Mouse (Mus musculus) forebrain, embryonic 11.5 days (tissue): Measurements from ENCODE around the gene Snph. TPM values are rescaled to one million over a fixed set of nuclear protein-coding genes. Genes with fewer than 3 reads are reported as not detected.

Experiments
- ATAC-seq: fragments of 200-750 bp; cut with Nextera tagmentation; replicated peaks from 2 replicates; pipeline ENCODE4 v1.8.0; 2017; ENCODE audit warnings: moderate TSS enrichment; ENCODE audit not compliant: low FRiP score
- DNase-seq: peaks from one replicate; pipeline ENCODE4 v3.0.0-alpha.2; 2017; ENCODE audit warnings: low spot score
- H3K27ac ChIP-seq: fragments of 300-500 bp; sonication (generic); 2 replicates; pipeline ENCODE4 v1.5.1; 2014; ENCODE audit warnings: low read depth, low read length
- H3K27me3 ChIP-seq: fragments of 300-500 bp; sonication (generic); 2 replicates; pipeline ENCODE4 v1.6.1; 2014; ENCODE audit warnings: mild to moderate bottlenecking, low read length, mixed read lengths; ENCODE audit not compliant: control insufficient read depth, insufficient read depth
- H3K36me3 ChIP-seq: fragments of 300-500 bp; sonication (generic); 2 replicates; pipeline ENCODE4 v1.6.1; 2014; ENCODE audit warnings: mild to moderate bottlenecking, low read length, moderate library complexity, mixed read lengths; ENCODE audit not compliant: control insufficient read depth, insufficient read depth
- H3K4me1 ChIP-seq: fragments of 300-500 bp; sonication (generic); replicated peaks from 2 replicates; pipeline ENCODE4 v1.6.1; 2014; ENCODE audit warnings: low read length, mixed read lengths; ENCODE audit not compliant: control insufficient read depth, insufficient read depth
- H3K4me2 ChIP-seq: fragments of 300-500 bp; sonication (generic); 2 replicates; pipeline ENCODE4 v1.6.1; 2014; ENCODE audit warnings: low read depth, mild to moderate bottlenecking, low read length, moderate library complexity, mixed read lengths; ENCODE audit not compliant: severe bottlenecking
- H3K4me3 ChIP-seq: fragments of 300-500 bp; sonication (generic); 2 replicates; pipeline ENCODE4 v1.5.1; 2014; ENCODE audit warnings: low read depth, low read length
- H3K9ac ChIP-seq: fragments of 300-500 bp; sonication (generic); 2 replicates; pipeline ENCODE4 v1.6.1; 2014; ENCODE audit warnings: low read length
- H3K9me3 ChIP-seq: fragments of 300-500 bp; sonication (generic); 2 replicates; pipeline ENCODE4 v1.6.1; 2016; ENCODE audit warnings: low read length, mixed read lengths; ENCODE audit not compliant: control insufficient read depth
- WGBS: fragments of 180-500 bp; shearing (Covaris S2); extraction: QIAGEN DNeasy Blood & Tissue Kit; methylation state at CpG from one replicate; pipeline ENCODE4 v1.1.7; 2014; 5-methylcytosine and 5-hydroxymethylcytosine counted together
- polyA plus RNA-seq: library from polyadenylated mRNA; unstranded; fragments of >200 nt; fragmentation: Nextera tagmentation; extraction: Ambion mirVana; gene quantifications from 2 replicates; pipeline ENCODE4 v1.2.1, GENCODE M21; 2014

Gene Snph
- polyA plus RNA-seq, 1 experiment from 2014 or later = 2.4 TPM

DNA sequence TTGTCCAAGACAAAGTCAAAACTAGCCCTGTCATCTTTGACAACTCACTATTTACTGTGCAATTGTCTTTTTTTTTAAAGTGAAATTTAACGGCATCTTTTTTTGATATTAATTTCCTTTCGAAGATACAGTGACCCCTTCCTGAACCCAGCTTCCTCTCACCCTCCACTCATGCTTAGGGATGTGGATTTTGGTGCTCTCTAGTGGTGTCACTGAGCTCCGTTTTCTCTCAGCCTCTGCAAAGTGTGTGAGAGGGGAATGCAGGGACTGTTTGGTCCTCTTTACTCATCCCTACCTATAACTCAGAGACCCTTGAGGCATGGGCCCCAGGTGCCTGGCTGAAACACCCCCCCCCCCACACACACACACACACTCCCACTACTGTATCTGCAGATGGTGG lies 46.5 kb downstream of the Snph start:
- Histone ChIP-seq H3K27ac (no peak overlapping the region), H3K9ac (no peak overlapping the region), H3K4me3 (no peak overlapping the region), H3K9me3 (no peaks in the 10 kb centered on the region), H3K27me3 (no peaks in the 10 kb centered on the region), H3K4me2 (no peak overlapping the region), H3K4me1 (no peaks in the 10 kb centered on the region), H3K36me3 (no peaks in the 10 kb centered on the region)
- WGBS = 74% methylated on average over 3 of the region's 3 CpGs
- ATAC-seq (peak; percentile 35; the same call in 1 of the 2 replicates), DNase-seq (no peak)

DNA sequence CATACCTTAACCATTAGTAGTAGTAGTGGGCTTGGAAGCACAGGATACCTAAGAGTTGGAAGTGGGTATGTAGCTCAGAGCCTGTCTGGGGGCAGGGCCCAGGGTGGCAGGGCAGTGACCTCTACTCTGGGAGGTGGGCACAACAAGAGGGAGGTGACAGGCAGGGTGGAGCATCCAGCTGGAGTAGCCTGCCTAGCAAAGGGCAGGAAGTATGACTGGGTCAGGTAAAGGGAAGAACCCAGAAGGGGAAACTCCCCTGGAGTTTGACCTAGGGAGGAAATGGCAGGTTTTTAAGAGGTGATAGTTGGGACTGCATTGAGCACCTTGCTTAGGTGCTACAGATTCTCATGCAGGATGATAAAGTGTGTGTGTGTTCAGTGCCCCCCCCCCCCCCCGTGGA lies 51.4 kb downstream of the Snph start:
- H3K4me1 ChIP-seq = no peaks in the 10 kb centered on the region
- WGBS = 31% methylated on average over 1 of the region's 1 CpGs
- no peak overlapping the region for H3K27ac ChIP-seq
- no peaks in the 10 kb centered on the region for H3K27me3 ChIP-seq
- DNase-seq (no peak), ATAC-seq (no peak)
- no peak overlapping the region for H3K4me2 ChIP-seq
- no peaks in the 10 kb centered on the region for H3K36me3 ChIP-seq
- no peak overlapping the region for H3K4me3 ChIP-seq
- H3K9me3 ChIP-seq = no peaks in the 10 kb centered on the region
- no peak overlapping the region for H3K9ac ChIP-seq

DNA sequence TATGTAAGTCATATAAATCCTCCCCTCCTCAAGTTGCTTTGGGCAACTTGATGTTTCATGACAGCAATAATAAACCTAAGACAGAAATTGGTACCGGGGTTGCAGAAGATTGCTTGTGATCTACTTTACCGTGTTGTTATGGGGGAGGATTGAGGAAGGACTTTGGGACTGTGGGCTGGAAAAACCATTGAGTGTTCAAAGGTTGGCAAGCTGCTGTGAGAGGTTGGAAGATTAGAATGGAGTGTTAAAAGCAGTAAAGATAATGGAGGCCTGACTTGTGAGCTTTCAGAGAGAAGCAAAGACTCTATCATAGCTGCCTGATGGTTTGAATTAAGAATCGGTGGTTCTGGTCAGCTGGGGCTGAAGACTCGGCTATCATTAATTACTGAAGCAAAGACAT lies 53.2 kb downstream of the Snph start:
- DNase-seq = no peak
- no peaks in the 10 kb centered on the region; the same call in 1 of the 2 replicates for H3K4me1 ChIP-seq
- H3K4me2 ChIP-seq = no peak overlapping the region
- H3K4me3 ChIP-seq = no peak overlapping the region
- H3K9me3 ChIP-seq = no peaks in the 10 kb centered on the region
- no peaks in the 10 kb centered on the region for H3K36me3 ChIP-seq
- H3K9ac ChIP-seq = no peak overlapping the region
- 84% methylated on average over 4 of the region's 4 CpGs for WGBS
- H3K27me3 ChIP-seq = no peaks in the 10 kb centered on the region
- no peak for ATAC-seq
- H3K27ac ChIP-seq = no peak overlapping the region

DNA sequence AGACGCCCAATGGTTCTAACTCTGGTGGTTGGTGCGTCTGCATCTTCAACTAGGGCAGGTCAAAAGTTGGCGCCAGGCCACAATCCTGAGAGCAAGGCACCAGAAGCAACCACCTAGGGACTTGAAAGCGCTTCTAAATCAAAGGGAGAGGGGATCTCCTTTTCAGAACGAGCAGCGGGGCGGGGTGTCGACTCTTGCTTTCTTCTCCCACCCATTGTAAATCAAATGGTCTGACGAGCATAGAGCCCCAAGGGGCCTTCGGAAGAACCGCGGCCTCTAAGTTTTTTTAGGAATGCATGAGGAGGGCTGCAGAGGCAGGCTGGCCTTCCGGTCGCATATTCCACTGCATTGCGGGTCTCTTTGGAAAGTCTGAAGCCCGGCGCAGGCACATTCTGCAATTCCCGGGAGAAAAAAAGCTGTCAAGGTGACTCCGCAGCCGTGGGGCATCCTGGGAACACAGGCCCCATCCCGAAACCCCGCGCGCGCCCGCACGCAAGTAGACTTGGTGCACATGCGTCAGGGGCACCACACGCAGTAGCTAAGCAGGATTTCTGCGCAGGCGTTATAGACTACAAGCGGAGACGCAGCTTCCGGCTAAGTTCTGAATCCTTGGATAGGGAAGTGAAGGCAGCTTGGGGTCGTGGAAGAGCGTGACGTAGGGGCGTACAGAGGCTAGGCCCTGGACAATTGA lies 56.5 kb downstream of the Snph start:
- 1% methylated on average over 38 of the region's 38 CpGs for WGBS
- Histone ChIP-seq H3K9ac (peak overlapping the region; percentile 56), H3K4me1 (no peaks in the 10 kb centered on the region; the same call in 1 of the 2 replicates), H3K4me2 (peak overlapping the region; percentile 68), H3K36me3 (no peaks in the 10 kb centered on the region), H3K9me3 (no peaks in the 10 kb centered on the region), H3K4me3 (peak overlapping the region; percentile 29), H3K27ac (no peak overlapping the region), H3K27me3 (no peaks in the 10 kb centered on the region)
- peak; percentile 90 for DNase-seq
- peak; percentile 93 for ATAC-seq

DNA sequence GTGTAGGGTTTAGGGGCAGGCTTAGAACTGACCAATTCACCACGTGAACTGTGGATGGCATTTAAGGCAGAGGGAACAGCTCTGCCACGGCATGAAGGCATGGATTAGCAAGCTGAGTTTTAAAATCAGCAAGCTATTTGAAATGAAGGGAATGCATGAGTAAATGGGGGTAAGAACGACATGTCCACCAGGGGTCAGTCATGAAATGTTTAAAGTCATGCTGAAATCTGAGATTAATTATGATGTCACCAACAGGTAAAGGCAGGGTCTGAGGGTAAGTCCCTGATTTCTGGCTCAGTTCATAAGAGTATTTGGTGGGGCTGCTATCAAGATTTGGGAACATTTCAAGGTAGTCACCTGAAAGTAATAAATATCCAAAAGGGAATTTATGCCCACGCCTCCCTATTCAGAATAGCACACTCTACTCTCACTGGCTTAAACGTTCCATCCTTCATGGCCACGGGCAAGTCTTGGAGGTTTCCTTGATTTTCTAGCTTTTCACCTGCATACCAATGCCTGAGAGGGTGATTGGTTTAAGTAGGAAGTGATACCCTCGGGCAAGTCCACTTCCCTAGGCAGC lies 57.2 kb downstream of the Snph start:
- peak overlapping the region; percentile 29; the same call in 1 of the 2 replicates for H3K4me3 ChIP-seq
- peak overlapping the region; percentile 68 for H3K4me2 ChIP-seq
- H3K4me1 ChIP-seq = no peaks in the 10 kb centered on the region; the same call in 1 of the 2 replicates
- 25% methylated on average over 7 of the region's 7 CpGs for WGBS
- ATAC-seq (peak; percentile 19; the same call in 1 of the 2 replicates), DNase-seq (no peak)
- peak overlapping the region; percentile 56 for H3K9ac ChIP-seq
- H3K27ac ChIP-seq = no peak overlapping the region
- H3K27me3 ChIP-seq = no peaks in the 10 kb centered on the region
- no peaks in the 10 kb centered on the region for H3K9me3 ChIP-seq
- no peaks in the 10 kb centered on the region for H3K36me3 ChIP-seq

DNA sequence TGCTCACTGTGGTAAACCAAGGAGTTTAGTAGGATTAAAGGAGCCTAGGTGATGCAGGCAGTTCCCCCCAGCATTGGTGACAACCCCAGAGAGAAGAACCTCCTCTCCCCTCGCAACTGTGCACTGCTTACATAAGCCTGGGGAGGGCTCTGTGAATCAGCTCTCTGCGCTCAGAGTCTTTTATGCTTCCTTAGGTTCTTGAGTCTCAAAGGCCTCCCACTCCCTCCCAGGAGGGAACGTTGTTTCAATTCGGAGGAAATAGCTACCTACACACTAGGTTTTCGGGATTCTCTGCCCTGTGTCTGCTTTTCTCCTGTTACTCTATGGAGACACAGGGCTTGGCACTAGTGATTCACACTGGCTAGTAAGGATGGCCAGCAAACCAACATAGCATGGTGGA lies 57.8 kb downstream of the Snph start:
- H3K4me2 ChIP-seq = no peak overlapping the region
- H3K27me3 ChIP-seq = no peaks in the 10 kb centered on the region
- H3K9me3 ChIP-seq = no peaks in the 10 kb centered on the region
- no peaks in the 10 kb centered on the region for H3K36me3 ChIP-seq
- no peak overlapping the region for H3K4me3 ChIP-seq
- WGBS = 64% methylated on average over 5 of the region's 5 CpGs
- DNase-seq (no peak), ATAC-seq (no peak)
- H3K4me1 ChIP-seq = no peaks in the 10 kb centered on the region; the same call in 1 of the 2 replicates
- no peak overlapping the region for H3K27ac ChIP-seq
- no peak overlapping the region for H3K9ac ChIP-seq

DNA sequence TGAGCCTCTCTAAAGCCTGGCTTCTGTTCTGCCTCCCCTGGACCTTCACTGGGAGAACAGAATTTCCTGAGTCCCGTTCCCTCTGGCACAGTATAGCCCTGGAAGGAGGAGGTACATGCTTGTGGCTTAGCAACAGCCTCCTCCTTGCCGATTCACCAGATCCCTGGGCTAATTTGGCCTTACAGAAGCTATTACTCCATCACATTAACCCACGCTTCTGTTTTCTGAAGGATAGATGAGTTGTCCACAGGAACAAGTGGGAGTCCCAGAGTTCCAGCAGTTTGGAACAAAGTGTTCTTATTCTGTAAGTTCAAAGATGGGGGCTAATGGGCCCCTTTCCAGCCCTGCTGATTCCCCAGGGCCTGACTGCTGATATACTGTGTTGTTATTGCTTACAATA lies 58.7 kb downstream of the Snph start:
- Histone ChIP-seq H3K9ac (no peak overlapping the region), H3K4me1 (no peaks in the 10 kb centered on the region; the same call in 1 of the 2 replicates), H3K27ac (no peak overlapping the region), H3K4me2 (no peak overlapping the region), H3K27me3 (no peaks in the 10 kb centered on the region), H3K4me3 (no peak overlapping the region), H3K36me3 (no peaks in the 10 kb centered on the region), H3K9me3 (no peaks in the 10 kb centered on the region)
- DNase-seq (no peak), ATAC-seq (no peak)
- 84% methylated on average over 3 of the region's 3 CpGs for WGBS

DNA sequence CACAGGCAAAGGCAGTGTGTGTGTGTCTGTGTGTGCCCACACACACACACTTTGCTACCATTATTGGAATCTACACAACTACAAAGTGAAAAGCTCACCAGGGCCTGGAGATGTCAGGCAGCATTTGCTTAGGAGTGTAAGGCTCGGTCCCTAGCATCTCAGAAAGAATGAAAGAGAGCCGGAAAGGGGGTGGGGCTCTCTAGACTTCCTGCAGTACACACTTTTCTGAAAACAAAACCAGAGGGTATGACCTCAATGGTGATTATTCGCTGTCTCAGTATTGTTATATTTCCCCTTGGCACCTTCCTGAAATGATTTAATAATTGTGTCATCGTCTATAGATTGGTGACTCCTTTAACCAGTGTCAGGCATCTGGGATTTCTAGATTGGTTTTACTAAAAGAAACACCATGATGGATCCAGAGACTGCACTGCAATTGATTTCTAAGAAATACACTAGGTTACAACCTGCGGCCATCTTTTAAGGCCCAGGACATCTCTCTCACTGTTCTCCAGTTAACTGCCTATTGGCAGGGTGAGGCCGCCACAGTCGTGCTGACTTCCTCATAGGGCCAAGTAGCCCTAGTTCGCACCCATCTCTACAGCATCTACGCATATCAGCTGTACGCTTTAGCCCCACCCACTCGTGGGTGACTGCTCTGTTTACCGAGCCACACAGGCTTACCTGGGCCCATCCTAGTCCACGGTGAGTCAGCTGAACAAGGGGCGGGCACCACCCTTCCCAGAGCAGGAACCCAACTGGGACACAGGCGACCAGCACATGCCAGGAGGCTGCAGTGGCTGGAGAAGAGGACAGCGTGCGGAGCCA lies 60.3 kb downstream of the Snph start, which contains the start of gene Sdcbp2:
Gene Sdcbp2 (plus strand): TSS at position 750 of the 828 bp plus-strand sequence.
- Histone ChIP-seq H3K36me3 (no peaks in the 10 kb centered on the region), H3K27me3 (no peaks in the 10 kb centered on the region), H3K4me2 (no peak within 1 kb of the TSS), H3K4me1 (no peaks in the 10 kb centered on the region; the same call in 1 of the 2 replicates), H3K9me3 (no peaks in the 10 kb centered on the region), H3K4me3 (no peak within 1 kb of the TSS), H3K27ac (no peak within 1 kb of the TSS), H3K9ac (no peak within 1 kb of the TSS)
- 74% methylated on average over 17 of the region's 17 CpGs for WGBS
- DNase-seq (no peak), ATAC-seq (no peak)
